Mouse (Mus musculus) myocyte (in vitro differentiated cells): ENCODE data around the gene Agap2. TPM values are rescaled to one million over a fixed set of nuclear protein-coding genes. Genes with fewer than 3 reads are reported as not detected.

Source experiments
- H3K27me3 ChIP-seq: one replicate; pipeline ENCODE4 v1.6.1; 2011; ENCODE audit not compliant: control insufficient read depth, insufficient read depth, insufficient read length
- H3K36me3 ChIP-seq: one replicate; pipeline ENCODE4 v1.6.1; 2011; ENCODE audit not compliant: control insufficient read depth, insufficient read depth
- H3K4me2 ChIP-seq: one replicate; pipeline ENCODE4 v1.6.1; 2011; ENCODE audit warnings: low read depth, control low read depth
- H3K4me3 ChIP-seq: one replicate; pipeline ENCODE4 v1.5.1; 2011; ENCODE audit warnings: mild to moderate bottlenecking, control low read depth, moderate library complexity
- H3K79me2 ChIP-seq: one replicate; pipeline ENCODE4 v1.6.1; 2011; ENCODE audit not compliant: control insufficient read depth, insufficient read depth
- H3ac ChIP-seq: one replicate; pipeline ENCODE4 v1.6.1; 2011; ENCODE audit not compliant: control insufficient read depth, insufficient read length
- CEBPB ChIP-seq: IDR thresholded peaks from 2 replicates; pipeline ENCODE4 v1.6.1; 2011; ENCODE audit warnings: mild to moderate bottlenecking, moderate library complexity; ENCODE audit not compliant: poor library complexity, insufficient read depth, severe bottlenecking
- E2F4 ChIP-seq: IDR thresholded peaks from one replicate; pipeline ENCODE4 v1.6.1; 2011; ENCODE audit warnings: mild to moderate bottlenecking, control low read depth, moderate library complexity; ENCODE audit not compliant: insufficient read depth
- MAX ChIP-seq: IDR thresholded peaks from one replicate; pipeline ENCODE4 v1.6.1; 2011; ENCODE audit warnings: low read depth, mild to moderate bottlenecking, control low read depth
- MYOD1 ChIP-seq, 3 experiments: IDR thresholded peaks; one replicate each; pipeline ENCODE4 v1.6.1; 2011; ENCODE audit warnings: control low read depth in 2 of 3, low read depth in 2 of 3, mild to moderate bottlenecking in 2 of 3, moderate library complexity in 1 of 3; ENCODE audit not compliant: insufficient read length in 2 of 3, control insufficient read depth in 1 of 3
- MYOG ChIP-seq, 3 experiments: IDR thresholded peaks; one replicate each; pipeline ENCODE4 v1.6.1; 2011; ENCODE audit warnings: control low read depth in 2 of 3, low read depth in 2 of 3, mild to moderate bottlenecking in 2 of 3; ENCODE audit not compliant: insufficient read length in 2 of 3, control insufficient read depth in 1 of 3, insufficient read depth in 1 of 3
- POLR2A ChIP-seq: IDR thresholded peaks from one replicate; pipeline ENCODE4 v1.6.1; 2011; ENCODE audit warnings: low read depth, mild to moderate bottlenecking, control low read depth, moderate library complexity; ENCODE audit not compliant: insufficient read length
- POLR2AphosphoS2 ChIP-seq: IDR thresholded peaks from one replicate; pipeline ENCODE4 v1.6.1; 2011; ENCODE audit warnings: low read depth, control low read depth; ENCODE audit not compliant: insufficient read length
- REST ChIP-seq: IDR thresholded peaks from one replicate; pipeline ENCODE4 v1.6.1; 2011; ENCODE audit warnings: mild to moderate bottlenecking, control low read depth, moderate library complexity; ENCODE audit not compliant: insufficient read depth, insufficient read length
- SRF ChIP-seq: IDR thresholded peaks from one replicate; pipeline ENCODE4 v1.6.1; 2011; ENCODE audit warnings: low read depth; ENCODE audit not compliant: control insufficient read depth, insufficient read length
- TCF12 ChIP-seq: IDR thresholded peaks from one replicate; pipeline ENCODE4 v1.6.1; 2011; ENCODE audit warnings: mild to moderate bottlenecking, control low read depth; ENCODE audit not compliant: poor library complexity, insufficient read depth, severe bottlenecking
- TCF3 ChIP-seq: IDR thresholded peaks from one replicate; pipeline ENCODE4 v1.6.1; 2011; ENCODE audit warnings: low read depth, control low read depth; ENCODE audit not compliant: insufficient read length
- USF1 ChIP-seq: IDR thresholded peaks from one replicate; pipeline ENCODE4 v1.6.1; 2011; ENCODE audit warnings: low read depth, mild to moderate bottlenecking, control low read depth, moderate library complexity
- polyA plus RNA-seq: library from polyadenylated mRNA; unstranded; fragments of >200 nt; fragmentation: generic; extraction: Trizol; gene quantifications from one replicate; pipeline ENCODE4 v1.2.1, GENCODE M21; 2012; ENCODE audit warnings: missing spikeins

Gene Agap2
- polyA plus RNA-seq, 1 experiment = 1.2 TPM

DNA sequence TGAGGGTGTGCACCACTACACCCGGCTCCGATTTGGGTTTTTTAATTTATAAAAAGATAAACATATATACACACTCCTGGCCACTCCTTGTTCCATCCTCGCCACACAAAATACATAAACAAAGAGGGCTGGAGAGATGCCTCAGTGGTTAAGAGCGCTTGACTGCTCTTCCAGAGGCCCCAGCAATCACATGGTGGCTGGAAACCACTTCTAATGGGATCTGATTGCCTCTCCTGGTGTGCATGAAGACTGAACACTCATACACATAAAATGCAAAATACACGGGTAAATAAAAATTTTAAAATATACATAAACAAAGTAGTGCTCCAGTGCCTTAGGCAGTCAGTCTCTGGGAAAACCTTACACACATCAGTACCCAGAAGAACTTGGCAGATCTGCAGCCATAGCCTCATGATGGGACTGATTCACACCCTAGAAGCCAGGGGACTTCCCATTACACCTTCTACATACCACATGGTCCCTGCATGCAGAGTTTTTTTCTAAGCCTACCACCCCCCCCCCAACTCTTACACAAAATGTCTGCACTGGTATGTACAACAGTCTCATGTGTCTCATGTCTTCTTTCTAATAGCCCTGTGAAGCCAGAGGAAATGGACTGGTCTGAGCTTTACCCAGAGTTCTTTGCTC is 32.5 kb upstream of the Agap2 start:
- TF ChIP-seq E2F4 (no peak), CEBPB (no peak)
- no peaks in the 10 kb centered on the region for H3K27me3 ChIP-seq
- no peaks in the 10 kb centered on the region for H3K36me3 ChIP-seq
- peaks cover 4% of the 10 kb centered on the region for H3K79me2 ChIP-seq
- H3K4me2 ChIP-seq = peak overlapping the region; percentile 65
- H3K4me3 ChIP-seq = peak overlapping the region; percentile 92
- H3ac ChIP-seq = peak overlapping the region; percentile 36

- TF ChIP-seq USF1 (no peak), TCF3 (no peak), MYOG (IDR thresholded peaks at IDR 0.05; ENCODE audit: control insufficient read depth in 1 of 3, insufficient read depth in 1 of 3, insufficient read length in 2 of 3, low read depth in 2 of 3) (no peak), POLR2A (no peak), TCF12 (no peak), MAX (no peak), SRF (no peak), REST (no peak), POLR2AphosphoS2 (no peak), MYOD1 (IDR thresholded peaks at IDR 0.05; ENCODE audit: control insufficient read depth in 1 of 3, insufficient read length in 2 of 3, low read depth in 2 of 3) (no peak), CEBPB (no peak), E2F4 (no peak)
- Histone ChIP-seq H3K27me3 (no peaks in the 10 kb centered on the region), H3K36me3 (no peaks in the 10 kb centered on the region), H3K4me2 (peak overlapping the region; percentile 65), H3K4me3 (peak overlapping the region; percentile 92), H3K79me2 (peaks cover 4% of the 10 kb centered on the region), H3ac (no peak overlapping the region)
Measured at GRCm38 (mm10) chr10:127043187-127043586, 31.9 kb upstream of the Agap2 start.

GRCm38 (mm10) chr10:127047954-127048353 is 27.1 kb upstream of the Agap2 start, which contains the start of gene Cyp27b1:
Cyp27b1 (plus strand) TSS chr10:127048250.
- H3K4me2 ChIP-seq = peak within 1 kb of the TSS; percentile 15
- peaks cover 9% of the 10 kb centered on the region for H3K27me3 ChIP-seq
- no peaks in the 10 kb centered on the region for H3K79me2 ChIP-seq
- no peak within 1 kb of the TSS for H3ac ChIP-seq
- H3K4me3 ChIP-seq = no peak within 1 kb of the TSS
- H3K36me3 ChIP-seq = no peaks in the 10 kb centered on the region
- TF ChIP-seq POLR2A = no peak
- no peak for TF ChIP-seq SRF

- H3K4me2 ChIP-seq = peak overlapping the region; percentile 15
- no peaks in the 10 kb centered on the region for H3K79me2 ChIP-seq
- no peak overlapping the region for H3K4me3 ChIP-seq
- H3K27me3 ChIP-seq = peaks cover 9% of the 10 kb centered on the region
- no peaks in the 10 kb centered on the region for H3K36me3 ChIP-seq
- no peak overlapping the region for H3ac ChIP-seq
- TF ChIP-seq POLR2AphosphoS2 (peak; percentile 47), MAX (no peak)
Measured at GRCm38 (mm10) chr10:127048608-127049394, 26.3 kb upstream of the Agap2 start.

DNA sequence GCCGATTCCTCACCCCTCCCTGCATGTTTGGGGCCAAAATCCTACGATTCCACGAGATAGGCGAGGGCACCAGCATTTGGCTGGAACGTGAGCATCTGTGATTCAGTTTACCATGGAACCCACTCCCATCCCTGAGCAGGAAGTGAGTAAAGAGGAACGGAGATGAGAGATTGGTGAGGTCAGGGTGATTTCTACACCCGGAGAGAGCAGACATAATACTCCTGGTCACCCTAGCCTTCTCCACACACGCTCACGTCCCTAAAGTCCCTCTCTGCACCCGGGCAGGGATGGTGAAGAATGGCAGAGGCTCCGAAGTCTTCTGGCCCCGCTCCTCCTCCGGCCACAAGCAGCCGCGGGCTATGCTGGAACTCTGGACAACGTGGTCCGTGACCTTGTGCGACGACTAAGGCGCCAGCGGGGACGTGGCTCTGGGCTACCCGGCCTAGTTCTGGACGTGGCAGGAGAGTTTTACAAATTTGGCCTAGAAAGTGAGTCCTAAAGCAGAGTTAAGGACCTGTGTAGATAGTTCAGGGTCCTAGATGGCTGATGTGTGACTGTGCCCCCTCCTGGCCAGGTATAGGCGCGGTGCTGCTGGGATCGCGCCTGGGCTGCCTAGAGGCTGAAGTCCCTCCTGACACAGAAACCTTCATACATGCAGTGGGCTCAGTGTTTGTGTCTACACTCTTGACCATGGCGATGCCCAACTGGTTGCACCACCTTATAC is 25.5 kb upstream of the Agap2 start:
- H3K4me2 ChIP-seq = peak overlapping the region; percentile 15
- no peaks in the 10 kb centered on the region for H3K36me3 ChIP-seq
- H3K27me3 ChIP-seq = peaks cover 9% of the 10 kb centered on the region
- no peak overlapping the region for H3K4me3 ChIP-seq
- H3K79me2 ChIP-seq = no peaks in the 10 kb centered on the region
- H3ac ChIP-seq = no peak overlapping the region
- no peak for TF ChIP-seq TCF12
- TF ChIP-seq CEBPB = no peak
- no peak for TF ChIP-seq MYOD1 (IDR thresholded peaks at IDR 0.05; ENCODE audit: control insufficient read depth in 1 of 3, insufficient read length in 2 of 3, low read depth in 2 of 3)
- no peak for TF ChIP-seq USF1
- no peak for TF ChIP-seq REST
- TF ChIP-seq MAX = no peak
- TF ChIP-seq TCF3 = no peak
- TF ChIP-seq POLR2A = no peak
- no peak for TF ChIP-seq E2F4
- no peak for TF ChIP-seq SRF
- TF ChIP-seq MYOG (IDR thresholded peaks at IDR 0.05; ENCODE audit: control insufficient read depth in 1 of 3, insufficient read depth in 1 of 3, insufficient read length in 2 of 3, low read depth in 2 of 3) = no peak
- TF ChIP-seq POLR2AphosphoS2 = no peak
